Mouse (Mus musculus) bone marrow, adult 2 months (tissue): ENCODE results near the gene Ddo.

Experiments used
- CTCF ChIP-seq: fragments of 200-500 bp; IDR thresholded peaks from 2 replicates; pipeline ENCODE4 v1.5.1; 2011; ENCODE audit warnings: low read length, control low read depth; ENCODE audit not compliant: control insufficient read depth, insufficient read depth
- POLR2A ChIP-seq: fragments of 200-500 bp; IDR thresholded peaks from 2 replicates; pipeline ENCODE4 v1.6.1; 2011; ENCODE audit warnings: low read depth, mild to moderate bottlenecking, control low read depth, low read length, borderline replicate concordance; ENCODE audit not compliant: control insufficient read depth

DNA sequence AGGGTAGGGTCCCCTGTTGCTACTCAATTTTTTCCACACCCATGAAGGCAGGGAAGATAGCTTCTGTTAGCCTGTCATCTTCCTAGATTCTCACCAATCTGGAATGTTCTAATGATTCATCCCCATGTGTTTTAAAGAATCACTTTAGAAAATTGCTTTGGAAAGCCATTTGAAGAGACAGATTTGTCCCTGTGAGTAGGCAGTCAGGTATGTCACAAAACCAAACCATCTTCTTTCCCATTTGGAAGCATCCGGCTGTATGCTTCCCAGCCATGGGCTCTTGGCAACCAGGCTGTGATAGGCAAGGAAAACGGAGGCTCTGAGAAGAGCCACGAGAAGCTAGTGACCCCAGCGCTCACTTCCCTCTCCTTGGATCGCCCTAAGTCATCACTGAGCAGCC lies 100.4 kb downstream of the Ddo start:
- TF ChIP-seq CTCF (no peak), POLR2A (no peak)
